Mouse (Mus musculus) bone marrow, adult 2 months (tissue): ENCODE data around the gene Phf1. TPM values are rescaled to one million over a fixed set of nuclear protein-coding genes. Genes with fewer than 3 reads are reported as not detected.
A peak's percentile ranks its signal among the peaks of the same experiment; 100 is the strongest.
"Not testable (repeated sequence)": the region's sequence is repeated elsewhere in the genome, so short reads cannot be mapped to it uniquely, and the experiment has no call there.

Source experiments
- H3K27ac ChIP-seq: fragments of 200-500 bp; 2 replicates; pipeline ENCODE4 v1.5.1; 2012; ENCODE audit warnings: low read depth, mild to moderate bottlenecking, control low read depth, inconsistent platforms, low read length; ENCODE audit not compliant: control insufficient read depth, poor library complexity, insufficient read depth
- H3K4me1 ChIP-seq: fragments of 200-500 bp; 2 replicates; pipeline ENCODE4 v1.6.1; 2011; ENCODE audit warnings: low read length; ENCODE audit not compliant: control insufficient read depth, insufficient read depth
- H3K4me3 ChIP-seq: fragments of 200-500 bp; replicated peaks from 2 replicates; pipeline ENCODE3; 2011; ENCODE audit warnings: mild to moderate bottlenecking, low read depth, low read length, control low read depth; ENCODE audit not compliant: control insufficient read depth
- CTCF ChIP-seq: fragments of 200-500 bp; IDR thresholded peaks from 2 replicates; pipeline ENCODE4 v1.5.1; 2011; ENCODE audit warnings: low read length, control low read depth; ENCODE audit not compliant: control insufficient read depth, insufficient read depth
- POLR2A ChIP-seq: fragments of 200-500 bp; IDR thresholded peaks from 2 replicates; pipeline ENCODE4 v1.6.1; 2011; ENCODE audit warnings: low read depth, mild to moderate bottlenecking, control low read depth, low read length, borderline replicate concordance; ENCODE audit not compliant: control insufficient read depth
- WGBS: fragments of 180-500 bp; shearing (Covaris S2); methylation state at CpG from one replicate; pipeline ENCODE4 v1.1.7; 2018; 5-methylcytosine and 5-hydroxymethylcytosine counted together
- polyA plus RNA-seq: library from polyadenylated mRNA; stranded (reverse); fragments of >200 nt; gene quantifications from 2 replicates; pipeline ENCODE4 v1.2.4, GENCODE M21; 2011; ENCODE audit warnings: low replicate concordance; ENCODE audit not compliant: missing spikeins, insufficient read depth, insufficient read length

Gene Phf1
- polyA plus RNA-seq, 1 experiment, result 63.9 TPM

GRCm38 (mm10) chr17:26894342-26894741 is 38.5 kb upstream of the Phf1 start:
- TF ChIP-seq POLR2A (no peak), CTCF (no peak)
- Histone ChIP-seq H3K4me3 (no peak overlapping the region), H3K4me1 (no peaks in the 10 kb centered on the region), H3K27ac (no peak overlapping the region)
- 80% methylated on average over 6 of the region's 6 CpGs for WGBS

- 13% methylated on average over 10 of the region's 10 CpGs for WGBS
- H3K4me1 ChIP-seq, result no peaks in the 10 kb centered on the region
- no peak overlapping the region for H3K27ac ChIP-seq
- H3K4me3 ChIP-seq, result no peak overlapping the region
- TF ChIP-seq CTCF (peak; percentile 86), POLR2A (no peak)
Observed at GRCm38 (mm10) chr17:26895578-26895977, 37.3 kb upstream of the Phf1 start.

- 78% methylated on average over 6 of the region's 6 CpGs for WGBS
- H3K4me1 ChIP-seq, result no peaks in the 10 kb centered on the region
Observed at GRCm38 (mm10) chr17:26900916-26901315, 31.9 kb upstream of the Phf1 start.

DNA sequence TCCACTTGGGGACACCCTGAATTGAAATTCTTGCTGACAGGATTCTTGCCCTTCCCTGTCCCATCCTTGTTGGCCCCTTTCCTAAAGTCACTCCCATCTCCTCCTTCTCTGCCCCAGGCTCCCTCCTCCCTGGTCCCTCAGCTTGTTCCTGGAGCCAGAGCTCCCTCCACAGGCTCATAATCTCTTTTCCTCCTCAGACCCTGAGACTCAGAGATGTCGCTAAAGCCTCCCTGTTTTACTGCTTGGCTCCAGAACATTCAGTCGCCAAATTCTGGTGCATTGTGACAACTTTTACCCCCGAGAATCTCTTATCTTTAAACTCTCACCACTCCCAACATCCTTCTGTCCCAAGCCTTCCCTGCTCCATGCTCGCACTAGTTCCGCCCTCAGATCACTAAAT is 28.5 kb upstream of the Phf1 start:
- WGBS, result 53% methylated on average over 5 of the region's 5 CpGs
- H3K4me3 ChIP-seq, result no peak overlapping the region
- TF ChIP-seq CTCF, result no peak
- TF ChIP-seq POLR2A, result no peak
- H3K4me1 ChIP-seq, result no peaks in the 10 kb centered on the region
- no peak overlapping the region for H3K27ac ChIP-seq

More at GRCm38 (mm10) chr17:26900916-26901315, 31.9 kb upstream of the Phf1 start:
- H3K27ac ChIP-seq, result no peak overlapping the region
- no peak for TF ChIP-seq POLR2A
- no peak overlapping the region for H3K4me3 ChIP-seq

DNA sequence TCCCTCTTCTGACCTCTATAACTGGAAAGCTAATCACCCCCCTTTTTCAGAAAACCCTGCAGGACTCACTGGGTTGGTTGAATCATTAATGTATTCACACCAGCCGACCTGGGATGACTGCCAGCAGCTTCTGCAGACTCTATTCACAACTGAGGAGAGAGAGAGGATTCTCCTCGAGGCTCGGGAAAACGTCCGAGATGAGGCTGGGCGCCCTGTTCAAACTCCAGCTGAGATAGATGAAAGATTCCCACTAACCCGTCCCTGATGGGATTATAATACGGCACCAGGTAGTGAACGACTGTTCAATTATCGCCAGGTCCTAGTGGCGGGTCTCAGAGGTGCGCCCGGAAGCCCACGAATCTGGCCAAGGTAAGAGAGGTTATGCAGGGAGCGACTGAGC is 25.3 kb upstream of the Phf1 start:
- not testable (repeated sequence) for H3K4me3 ChIP-seq, H3K4me1 ChIP-seq, H3K27ac ChIP-seq
- WGBS, result 84% methylated on average over 15 of the region's 15 CpGs

- WGBS, result 76% methylated on average over 1 of the region's 1 CpGs
- no peaks in the 10 kb centered on the region for H3K4me1 ChIP-seq
- TF ChIP-seq CTCF (no peak), POLR2A (no peak)
- H3K4me3 ChIP-seq, result no peak overlapping the region
- no peak overlapping the region for H3K27ac ChIP-seq
Observed at GRCm38 (mm10) chr17:26915248-26915647, 17.6 kb upstream of the Phf1 start.

- Histone ChIP-seq H3K4me3 (peak within 1 kb of the TSS; percentile 95), H3K27ac (peak within 1 kb of the TSS; percentile 68), H3K4me1 (no peaks in the 10 kb centered on the region)
- TF ChIP-seq POLR2A, result peak; percentile 74; the same call in 1 of the 2 replicates
- TF ChIP-seq CTCF, result peak; percentile 100
- under 1% methylated on average over 69 of the region's 72 CpGs for WGBS
Observed at GRCm38 (mm10) chr17:26916711-26917482, 16.0 kb upstream of the Phf1 start, which contains the start of gene Kifc5b. Kifc5b (plus strand) TSS chr17:26917091.

DNA sequence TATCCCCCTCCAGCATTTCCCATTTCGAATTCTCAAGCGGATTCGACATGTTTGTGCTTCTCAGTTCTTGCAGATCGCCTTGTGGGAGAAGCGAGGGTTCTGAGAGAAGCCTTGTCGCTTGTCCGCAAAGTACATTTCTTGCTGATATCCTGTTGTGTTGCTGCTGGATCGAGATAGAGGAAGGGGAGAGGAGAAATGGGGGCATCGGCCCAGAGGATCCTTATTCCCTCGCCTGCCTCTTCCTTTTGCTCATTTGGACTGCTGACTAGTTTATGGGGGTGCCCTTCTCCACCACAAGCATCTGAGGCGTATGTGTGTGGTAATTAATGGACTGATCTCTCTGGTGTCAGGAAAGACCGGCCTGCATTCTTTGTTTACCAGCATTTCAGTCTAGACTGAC is 15.3 kb upstream of the Phf1 start:
- peak overlapping the region; percentile 68; the same call in 1 of the 2 replicates for H3K27ac ChIP-seq
- peak overlapping the region; percentile 95 for H3K4me3 ChIP-seq
- WGBS, result 2% methylated on average over 12 of the region's 12 CpGs
- not testable (repeated sequence) for H3K4me1 ChIP-seq

DNA sequence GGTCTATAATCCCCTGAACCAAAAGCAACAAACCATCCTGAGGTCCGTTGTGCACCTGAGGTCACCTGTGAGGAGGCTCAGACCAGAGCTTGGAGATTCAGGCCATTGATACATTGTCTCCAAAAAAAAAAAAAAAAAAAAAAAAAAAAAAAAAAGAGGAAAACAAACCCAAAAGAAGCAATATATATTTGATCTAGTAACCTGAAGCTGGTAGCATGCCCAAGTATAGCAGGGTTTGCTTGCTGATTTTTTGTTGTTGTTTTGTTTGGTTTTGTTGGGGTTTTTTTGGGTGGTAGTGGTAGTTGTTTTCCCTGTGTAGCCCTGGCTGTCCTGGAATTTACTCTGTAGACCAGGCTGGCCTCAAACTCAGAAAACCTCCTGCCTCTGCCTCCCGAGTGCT is 14.5 kb upstream of the Phf1 start:
- TF ChIP-seq POLR2A (no peak), CTCF (no peak)
- Histone ChIP-seq H3K4me3 (peak overlapping the region; percentile 54), H3K4me1 (no peaks in the 10 kb centered on the region), H3K27ac (no peak overlapping the region)
- WGBS, result 81% methylated on average over 2 of the region's 2 CpGs

DNA sequence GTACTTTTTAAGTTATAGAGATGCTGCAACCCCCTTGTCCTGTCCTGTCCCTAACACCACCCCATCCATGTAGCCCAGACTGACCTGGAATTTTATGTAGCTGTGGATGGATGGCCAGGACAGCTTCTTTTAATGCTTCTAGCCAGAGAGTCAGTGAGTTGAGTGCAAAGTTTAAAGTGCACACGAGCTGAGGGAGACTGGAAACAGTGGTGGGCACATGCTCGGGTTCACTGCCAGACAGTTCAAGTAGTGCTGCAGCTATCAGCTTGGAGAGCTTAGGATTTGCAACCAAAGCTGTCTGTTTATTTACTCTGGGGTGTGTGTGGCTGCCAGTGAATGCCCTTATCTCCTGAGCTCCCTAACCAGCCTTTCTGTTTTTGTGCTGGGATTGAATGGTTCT is 13.3 kb upstream of the Phf1 start:
- H3K27ac ChIP-seq, H3K4me3 ChIP-seq, H3K4me1 ChIP-seq: not testable (repeated sequence)
- WGBS, result 79% methylated on average over 2 of the region's 2 CpGs

GRCm38 (mm10) chr17:26922368-26922767 is 10.5 kb upstream of the Phf1 start:
- H3K4me1 ChIP-seq, H3K4me3 ChIP-seq, H3K27ac ChIP-seq: not testable (repeated sequence)
- 83% methylated on average over 6 of the region's 6 CpGs for WGBS

DNA sequence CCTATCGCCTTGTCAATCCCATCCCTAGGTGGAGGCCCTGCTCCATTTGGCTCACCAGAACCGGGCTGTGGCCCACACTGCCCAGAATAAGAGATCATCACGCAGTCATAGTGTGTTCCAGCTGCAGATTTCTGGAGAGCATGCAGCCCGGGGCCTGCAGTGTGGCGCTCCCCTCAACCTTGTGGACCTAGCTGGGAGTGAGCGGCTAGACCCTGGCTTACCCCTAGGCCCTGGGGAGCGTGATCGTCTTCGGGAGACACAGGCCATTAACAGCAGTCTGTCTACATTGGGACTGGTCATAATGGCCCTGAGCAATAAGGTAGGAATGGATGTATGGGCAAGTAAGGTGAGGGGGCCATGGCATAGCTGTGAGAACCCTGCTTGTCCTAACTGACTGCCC is 7.4 kb upstream of the Phf1 start:
- 97% methylated on average over 9 of the region's 9 CpGs for WGBS
- not testable (repeated sequence) for H3K27ac ChIP-seq

More for the DNA sequence above, 7.4 kb upstream of the Phf1 start:
- H3K4me3 ChIP-seq, H3K4me1 ChIP-seq: not testable (repeated sequence)
